Mouse (Mus musculus) kidney, adult 8-10 months (tissue): ENCODE results near the gene Gm21983.
A peak's percentile ranks its signal among the peaks of the same experiment; 100 is the strongest.

Experiments used
- DNase-seq, 2 experiments: peaks; one replicate each; pipeline ENCODE4 v3.0.0; 2022

The Gm21983 gene

DNA sequence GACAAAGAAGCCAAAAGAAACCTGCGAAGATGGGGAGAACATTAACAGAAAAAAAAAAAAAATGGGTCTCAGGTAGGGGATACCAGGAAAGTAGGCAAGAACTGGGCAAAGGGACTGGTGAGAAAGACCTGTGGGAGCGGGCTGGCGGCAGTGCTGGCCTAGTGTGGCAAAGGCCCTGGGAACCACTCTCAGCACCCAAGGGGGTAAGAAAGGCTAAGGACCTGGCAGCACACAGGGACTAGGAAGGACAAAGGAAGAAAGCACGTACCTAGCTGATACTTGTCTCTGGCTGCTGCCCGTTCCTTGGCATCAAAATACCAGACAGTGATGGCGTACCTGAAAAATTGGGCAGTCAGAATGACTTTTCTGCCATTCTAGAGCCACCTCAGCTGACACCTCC, 21.6 kb downstream of the Gm21983 start:
- no peak for DNase-seq

DNA sequence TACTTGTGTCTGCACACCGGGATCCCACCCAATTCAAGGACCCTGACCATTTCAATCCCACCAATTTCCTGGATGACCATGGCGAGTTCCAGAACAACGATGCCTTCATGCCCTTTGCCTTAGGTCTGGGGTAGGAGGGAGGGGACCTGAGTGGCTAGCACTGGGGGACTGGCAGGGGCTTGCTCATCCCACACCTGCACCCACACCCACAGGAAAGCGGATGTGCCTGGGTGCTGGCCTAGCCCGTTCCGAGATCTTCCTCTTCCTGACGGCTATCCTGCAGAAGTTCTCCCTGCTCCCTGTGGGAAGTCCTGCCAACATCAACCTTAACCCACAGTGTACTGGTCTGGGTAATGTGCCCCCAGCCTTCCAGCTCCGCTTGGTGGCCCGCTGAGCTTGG, 22.7 kb downstream of the Gm21983 start:
- no peak for DNase-seq

- no peak for DNase-seq
These were observed 24.9 kb downstream of the Gm21983 start for GRCm38 (mm10) chr7:27156005-27156404.

DNA sequence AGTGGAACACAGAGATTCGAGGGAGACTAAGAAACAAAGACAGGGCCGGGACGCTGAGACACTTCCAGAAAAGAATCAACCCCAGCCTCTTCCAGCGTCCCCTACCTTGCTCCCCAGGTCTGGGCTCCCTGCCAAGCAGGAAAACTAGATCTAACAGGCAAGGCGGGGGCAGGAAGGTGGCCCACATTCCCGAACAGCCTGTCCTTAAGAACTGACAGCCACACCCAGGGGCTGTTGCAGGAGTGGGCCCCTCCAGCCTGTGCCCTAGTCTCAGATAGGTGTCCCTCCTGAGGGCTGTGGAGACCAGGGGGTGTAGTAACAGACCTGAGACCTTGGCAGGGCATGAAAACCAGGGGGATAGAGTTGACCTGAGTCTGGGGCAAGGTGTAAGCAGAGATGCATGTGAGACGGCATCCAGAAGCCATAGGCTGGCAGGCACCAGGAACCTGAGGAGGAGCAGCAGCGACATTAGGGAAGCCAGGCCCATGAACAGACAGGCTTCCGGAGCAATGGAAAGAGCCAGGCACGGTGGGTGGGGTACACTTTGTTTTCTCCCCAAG, 27.6 kb downstream of the Gm21983 start, which contains the start of gene Cyp2t4:
Gene Cyp2t4 (plus strand): TSS at position 510 of the 560 bp plus-strand sequence.
- DNase-seq: peak in 1 of 2 experiments; percentile 60

DNA sequence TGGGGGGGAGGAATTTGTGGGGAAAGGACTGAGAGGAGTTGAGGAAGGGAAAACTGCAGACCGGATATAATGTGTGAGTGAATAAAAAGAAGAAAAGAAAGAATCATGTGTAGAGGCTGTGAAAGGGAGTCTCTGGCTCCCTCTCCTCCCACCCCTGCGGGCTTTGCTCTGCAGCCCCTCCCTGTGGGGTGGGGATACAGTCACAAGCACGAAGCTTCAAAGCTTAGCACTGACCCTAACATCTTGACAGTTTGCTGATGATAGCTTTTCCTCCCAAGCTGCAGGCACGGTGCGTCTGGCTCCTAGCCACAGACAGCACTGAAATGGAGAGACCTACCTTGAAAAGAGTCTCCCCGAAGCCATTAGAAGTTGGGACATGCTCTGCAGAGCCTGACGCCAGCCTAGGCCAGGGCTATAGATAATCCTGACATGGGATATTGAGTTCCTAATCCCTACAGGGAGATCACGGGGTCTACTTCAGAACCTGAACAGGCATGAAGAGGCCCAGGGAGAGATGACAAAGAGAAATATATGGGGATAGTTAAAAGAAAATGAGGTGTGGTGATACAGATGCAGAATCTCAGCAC, 44.4 kb downstream of the Gm21983 start:
- DNase-seq: no peak

- DNase-seq: no peak
These were observed 47.1 kb downstream of the Gm21983 start for GRCm38 (mm10) chr7:27133757-27134156.

GRCm38 (mm10) chr7:27133156-27133555, 47.7 kb downstream of the Gm21983 start:
- peak; percentile 60 to 65 for DNase-seq

GRCm38 (mm10) chr7:27132588-27132987, 48.3 kb downstream of the Gm21983 start:
- peak; percentile 30 to 65 for DNase-seq

DNA sequence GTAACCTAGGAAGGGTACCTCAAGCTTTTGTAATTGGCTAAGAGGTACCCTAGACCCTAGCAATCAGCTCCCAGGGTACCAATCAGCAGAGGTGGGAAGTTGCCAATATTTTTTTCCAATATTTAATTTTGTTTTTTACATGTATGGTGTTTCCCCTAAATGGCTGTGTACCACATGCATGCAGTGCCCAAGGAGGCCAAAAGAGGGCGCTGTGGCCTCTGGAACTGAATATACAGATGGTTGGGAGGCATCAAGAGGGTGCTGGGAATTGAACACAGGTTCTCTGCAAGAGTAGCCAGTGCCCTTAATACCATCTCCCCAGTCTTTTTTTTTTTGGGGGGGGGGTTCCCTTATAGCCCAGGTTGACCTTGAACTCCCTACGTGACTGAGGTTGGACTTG, 49.5 kb downstream of the Gm21983 start:
- no peak for DNase-seq

DNA sequence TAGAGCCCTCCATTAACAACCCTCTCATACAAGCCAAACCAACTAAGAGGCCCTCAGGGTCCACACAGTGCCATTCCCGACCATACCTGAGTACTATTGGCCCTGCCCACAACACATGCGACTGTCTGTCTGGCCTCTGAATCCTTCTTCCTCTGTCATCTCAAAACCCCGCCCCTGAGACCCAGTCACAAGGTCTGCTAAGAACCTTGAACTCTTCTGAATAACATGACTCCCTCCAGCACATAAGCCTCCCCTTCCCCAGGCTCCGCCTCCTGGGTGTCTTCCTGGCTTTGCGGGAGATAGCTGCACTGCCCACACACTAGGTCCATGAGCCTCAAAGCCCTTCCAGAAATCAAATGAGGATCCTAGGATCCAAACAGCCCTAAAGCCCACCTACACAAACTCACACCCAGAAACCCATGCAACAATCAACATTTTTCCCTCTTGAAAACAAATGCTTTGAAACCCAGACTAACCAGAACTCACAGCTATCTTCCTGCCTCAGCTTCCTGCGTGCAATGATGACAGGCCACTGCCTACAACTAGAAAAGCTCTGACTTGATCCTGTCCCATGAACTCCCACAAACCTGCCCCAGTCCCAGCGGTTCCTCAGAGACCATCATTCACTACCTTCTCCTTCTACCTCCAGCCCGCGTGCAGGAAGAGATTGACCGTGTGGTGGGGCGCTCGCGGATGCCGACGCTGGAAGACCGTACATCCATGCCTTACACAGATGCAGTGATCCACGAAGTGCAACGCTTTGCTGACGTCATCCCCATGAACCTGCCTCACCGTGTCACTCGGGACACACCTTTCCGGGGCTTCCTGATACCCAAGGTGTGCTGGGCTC, 50.1 kb downstream of the Gm21983 start:
- DNase-seq: peak; percentile 60 to 72

DNA sequence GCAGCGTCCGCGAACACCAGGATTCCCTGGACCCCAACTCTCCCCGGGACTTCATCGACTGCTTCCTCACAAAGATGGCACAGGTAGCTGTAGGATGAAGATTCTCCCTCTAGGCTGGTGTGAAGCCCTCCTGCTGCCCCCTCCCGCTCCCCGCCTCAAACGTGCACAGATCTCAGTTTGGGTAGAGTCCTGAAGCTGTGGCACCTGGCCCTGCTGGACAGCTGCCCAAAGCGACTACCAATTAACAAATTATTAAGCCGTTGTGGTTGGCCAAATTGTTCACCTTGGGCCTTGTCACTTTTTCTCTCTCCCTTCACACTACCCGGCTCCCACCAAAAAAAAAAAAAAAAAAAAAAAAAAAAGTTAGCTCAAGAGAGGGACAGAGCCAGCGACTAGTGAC, 51.1 kb downstream of the Gm21983 start:
- DNase-seq: peak; percentile 40 to 73

DNA sequence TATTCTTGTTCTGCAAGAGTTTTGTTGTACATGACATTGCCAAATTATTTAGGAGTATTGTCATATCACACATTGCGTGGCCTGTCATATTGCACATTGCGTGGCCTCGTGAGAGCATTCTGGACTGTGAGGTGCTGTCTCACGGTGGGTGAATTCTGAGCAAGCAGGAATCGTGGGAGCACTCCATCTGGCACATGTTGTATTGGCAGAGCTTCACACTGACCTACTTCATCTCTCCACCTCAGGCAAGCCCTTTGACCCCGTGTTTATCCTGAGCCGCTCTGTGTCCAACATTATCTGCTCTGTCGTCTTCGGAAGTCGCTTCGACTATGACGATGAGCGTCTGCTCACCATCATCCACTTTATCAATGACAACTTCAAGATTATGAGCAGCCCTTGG, 51.9 kb downstream of the Gm21983 start:
- peak in 1 of 2 experiments; percentile 40 for DNase-seq

DNA sequence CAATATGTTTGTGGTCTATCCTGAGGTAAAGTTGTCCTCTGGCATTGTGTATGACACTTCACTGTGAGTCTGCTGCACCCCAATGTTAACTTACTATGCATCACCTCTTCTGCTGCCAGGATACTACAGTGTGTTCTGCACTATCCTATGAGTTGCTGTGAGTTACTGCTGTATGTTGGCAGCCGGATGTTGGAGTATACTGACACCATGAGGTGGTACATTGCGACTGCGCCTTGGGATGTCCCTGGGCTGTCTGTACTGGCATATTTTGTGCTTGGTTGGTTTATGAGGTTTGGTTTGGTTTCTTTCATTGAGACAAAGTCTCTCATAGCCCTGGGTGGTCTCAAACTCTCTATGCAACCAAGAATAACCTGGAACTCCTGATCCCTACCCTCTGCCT, 52.7 kb downstream of the Gm21983 start:
- peak; percentile 22 to 62 for DNase-seq

DNA sequence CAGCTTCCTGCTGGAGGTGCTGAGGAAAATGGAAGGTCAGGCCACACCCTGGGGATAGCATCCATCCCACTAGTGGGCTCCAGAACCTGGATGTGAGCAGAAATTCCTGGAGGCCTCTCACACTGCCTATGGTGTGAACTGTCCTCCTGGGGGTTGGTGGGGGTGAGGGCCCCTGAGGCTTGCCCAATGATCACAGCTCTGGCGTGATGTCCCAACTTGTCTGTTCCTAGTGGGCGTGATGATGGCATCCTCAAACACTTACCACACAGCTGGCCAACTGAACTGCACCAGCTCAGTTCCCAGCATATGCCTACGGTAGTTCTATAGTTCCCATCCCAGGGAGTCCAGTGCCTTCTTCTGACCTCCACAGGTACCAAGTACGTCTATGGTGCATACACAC, 55.9 kb downstream of the Gm21983 start:
- no peak for DNase-seq

- DNase-seq: no peak
These were observed 56.5 kb downstream of the Gm21983 start for GRCm38 (mm10) chr7:27124305-27124832.

- no peak for DNase-seq
These were observed 61.2 kb downstream of the Gm21983 start, which contains the start of gene Cyp2f2 for GRCm38 (mm10) chr7:27119676-27120075. Gene Cyp2f2, plus strand, starts transcription at chr7:27119909.
